Mouse (Mus musculus): ENCODE data around the gene 2010111I01Rik. TPM values are rescaled to one million over a fixed set of nuclear protein-coding genes. Genes with fewer than 3 reads are reported as not detected.

The 2010111I01Rik gene
- polyA plus RNA-seq, 1 experiment from 2014 or later, result 146 TPM

GRCm38 (mm10) chr13:63138376-63139048 is 173.8 kb downstream of the 2010111I01Rik start:
- DNase-seq (ENCODE audit: low spot score) (no peak), ATAC-seq (replicated peaks; ENCODE audit: low FRiP score, low read depth) (no peak)
- no peak overlapping the region for H3K27ac ChIP-seq
- no peak overlapping the region for H3K9ac ChIP-seq (ENCODE audit: low read depth, low read length)
- H3K27me3 ChIP-seq (ENCODE audit: insufficient read depth, low read length), result no peaks in the 10 kb centered on the region
- TF ChIP-seq CTCF (IDR thresholded peaks at IDR 0.05; ENCODE audit: low read depth), result no peak
- no peak overlapping the region for H3K4me2 ChIP-seq (ENCODE audit: low read length)
- no peak overlapping the region for H3K4me3 ChIP-seq (replicated peaks; ENCODE audit: low read depth, low read length)
- no peaks in the 10 kb centered on the region for H3K9me3 ChIP-seq (replicated peaks; ENCODE audit: low read length)
- H3K4me1 ChIP-seq (replicated peaks; ENCODE audit: insufficient read depth, low read length), result no peaks in the 10 kb centered on the region
- H3K36me3 ChIP-seq (ENCODE audit: insufficient read depth, low read length), result no peaks in the 10 kb centered on the region

GRCm38 (mm10) chr13:63139463-63140226 is 175.0 kb downstream of the 2010111I01Rik start:
- no peak for TF ChIP-seq CTCF (IDR thresholded peaks at IDR 0.05; ENCODE audit: low read depth)
- H3K4me3 ChIP-seq (replicated peaks; ENCODE audit: low read depth, low read length), result no peak overlapping the region
- ATAC-seq (replicated peaks; ENCODE audit: low FRiP score, low read depth) (no peak), DNase-seq (ENCODE audit: low spot score) (no peak)
- H3K9me3 ChIP-seq (replicated peaks; ENCODE audit: low read length), result no peaks in the 10 kb centered on the region
- H3K9ac ChIP-seq (ENCODE audit: low read depth, low read length), result no peak overlapping the region
- H3K27ac ChIP-seq, result peak overlapping the region; percentile 16; the same call in 1 of the 2 replicates
- H3K27me3 ChIP-seq (ENCODE audit: insufficient read depth, low read length), result no peaks in the 10 kb centered on the region
- no peaks in the 10 kb centered on the region for H3K4me1 ChIP-seq (replicated peaks; ENCODE audit: insufficient read depth, low read length)
- no peak overlapping the region for H3K4me2 ChIP-seq (ENCODE audit: low read length)
- 79% methylated on average over 10 of the region's 10 CpGs for whole genome bisulfite sequencing
- no peaks in the 10 kb centered on the region for H3K36me3 ChIP-seq (ENCODE audit: insufficient read depth, low read length)

GRCm38 (mm10) chr13:63140784-63141183 is 176.1 kb downstream of the 2010111I01Rik start:
- ATAC-seq (replicated peaks; ENCODE audit: low FRiP score, low read depth), result no peak
- no peaks in the 10 kb centered on the region for H3K9me3 ChIP-seq (replicated peaks; ENCODE audit: low read length)
- H3K4me3 ChIP-seq (replicated peaks; ENCODE audit: low read depth, low read length), result no peak overlapping the region
- 65% methylated on average over 6 of the region's 6 CpGs for WGBS
- H3K4me2 ChIP-seq (ENCODE audit: low read length), result no peak overlapping the region
- no peaks in the 10 kb centered on the region for H3K4me1 ChIP-seq (replicated peaks; ENCODE audit: insufficient read depth, low read length)
- H3K27me3 ChIP-seq (ENCODE audit: insufficient read depth, low read length), result no peaks in the 10 kb centered on the region
- no peak overlapping the region for H3K9ac ChIP-seq (ENCODE audit: low read depth, low read length)
- no peak for TF ChIP-seq CTCF (IDR thresholded peaks at IDR 0.05; ENCODE audit: low read depth)
- no peak overlapping the region for H3K27ac ChIP-seq
- H3K36me3 ChIP-seq (ENCODE audit: insufficient read depth, low read length), result no peaks in the 10 kb centered on the region
- DNase-seq (ENCODE audit: low spot score), result no peak

GRCm38 (mm10) chr13:63141275-63141674 is 176.6 kb downstream of the 2010111I01Rik start:
- H3K9ac ChIP-seq (ENCODE audit: low read depth, low read length), result no peak overlapping the region
- H3K27ac ChIP-seq, result no peak overlapping the region
- no peaks in the 10 kb centered on the region for H3K9me3 ChIP-seq (replicated peaks; ENCODE audit: low read length)
- DNase-seq (ENCODE audit: low spot score) (no peak), ATAC-seq (replicated peaks; ENCODE audit: low FRiP score, low read depth) (no peak)
- no peaks in the 10 kb centered on the region for H3K27me3 ChIP-seq (ENCODE audit: insufficient read depth, low read length)
- no peak for TF ChIP-seq CTCF (IDR thresholded peaks at IDR 0.05; ENCODE audit: low read depth)
- no peak overlapping the region for H3K4me2 ChIP-seq (ENCODE audit: low read length)
- H3K4me3 ChIP-seq (replicated peaks; ENCODE audit: low read depth, low read length), result no peak overlapping the region
- no peaks in the 10 kb centered on the region for H3K4me1 ChIP-seq (replicated peaks; ENCODE audit: insufficient read depth, low read length)
- no peaks in the 10 kb centered on the region for H3K36me3 ChIP-seq (ENCODE audit: insufficient read depth, low read length)

- Histone ChIP-seq H3K4me3 (replicated peaks; ENCODE audit: low read depth, low read length) (no peak overlapping the region), H3K36me3 (ENCODE audit: insufficient read depth, low read length) (no peaks in the 10 kb centered on the region), H3K27ac (no peak overlapping the region), H3K27me3 (ENCODE audit: insufficient read depth, low read length) (no peaks in the 10 kb centered on the region), H3K4me1 (replicated peaks; ENCODE audit: insufficient read depth, low read length) (no peaks in the 10 kb centered on the region; the same call in 1 of the 2 replicates), H3K9me3 (replicated peaks; ENCODE audit: low read length) (no peaks in the 10 kb centered on the region), H3K4me2 (ENCODE audit: low read length) (no peak overlapping the region), H3K9ac (ENCODE audit: low read depth, low read length) (no peak overlapping the region)
- ATAC-seq (replicated peaks; ENCODE audit: low FRiP score, low read depth) (no peak), DNase-seq (ENCODE audit: low spot score) (no peak)
- WGBS, result 55% methylated on average over 4 of the region's 4 CpGs
- TF ChIP-seq CTCF (IDR thresholded peaks at IDR 0.05; ENCODE audit: low read depth), result no peak
These were observed 182.0 kb downstream of the 2010111I01Rik start for GRCm38 (mm10) chr13:63146604-63147188.

- no peaks in the 10 kb centered on the region for H3K9me3 ChIP-seq (replicated peaks; ENCODE audit: low read length)
- 75% methylated on average over 1 of the region's 1 CpGs for WGBS
- H3K4me3 ChIP-seq (replicated peaks; ENCODE audit: low read depth, low read length), result no peak overlapping the region
- H3K4me1 ChIP-seq (replicated peaks; ENCODE audit: insufficient read depth, low read length), result no peaks in the 10 kb centered on the region; the same call in 1 of the 2 replicates
- ATAC-seq (replicated peaks; ENCODE audit: low FRiP score, low read depth) (no peak), DNase-seq (ENCODE audit: low spot score) (peak; percentile 34)
- no peak overlapping the region for H3K4me2 ChIP-seq (ENCODE audit: low read length)
- peak; percentile 33; the same call in 1 of the 2 replicates for TF ChIP-seq CTCF (IDR thresholded peaks at IDR 0.05; ENCODE audit: low read depth)
- no peaks in the 10 kb centered on the region for H3K36me3 ChIP-seq (ENCODE audit: insufficient read depth, low read length)
- H3K9ac ChIP-seq (ENCODE audit: low read depth, low read length), result no peak overlapping the region
- H3K27me3 ChIP-seq (ENCODE audit: insufficient read depth, low read length), result no peaks in the 10 kb centered on the region
- peak overlapping the region; percentile 16; the same call in 1 of the 2 replicates for H3K27ac ChIP-seq
These were observed 183.5 kb downstream of the 2010111I01Rik start for GRCm38 (mm10) chr13:63148157-63148556.
